Mouse (Mus musculus) regulatory T cell (primary cell): ENCODE measurements around the gene Olfr1269.

Source experiments
- in situ Hi-C: fragments of 300-600 bp; cut with MboI, MseI; formaldehyde crosslinking; loops from one replicate; pipeline ENCODE4 v1.15.1; 2025; ENCODE audit warnings: high pct_unique_total_duplicates

Olfr1269 gene

DNA sequence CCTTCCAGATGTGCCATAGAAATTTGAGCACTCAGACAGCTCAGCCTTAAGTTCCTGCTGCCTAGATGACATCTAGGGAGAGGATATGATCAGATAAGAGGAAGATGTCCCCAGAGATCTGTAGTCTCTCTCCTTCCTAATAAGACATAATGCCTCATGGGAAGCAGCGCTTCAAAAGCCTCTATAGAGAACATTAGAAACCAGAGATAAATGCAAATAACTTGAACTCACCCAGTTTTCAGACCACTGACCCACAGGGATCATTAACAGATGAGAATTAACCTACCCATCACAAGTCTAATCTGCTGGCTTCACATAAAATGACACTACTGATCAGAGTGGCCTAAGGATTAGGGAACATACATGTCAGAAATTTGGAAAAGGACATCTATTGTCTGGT is at the start of gene Olfr1269:
Olfr1269 (minus strand) TSS at position 101 of the 400 bp plus-strand sequence.
- in situ Hi-C loops: no loop called here

DNA sequence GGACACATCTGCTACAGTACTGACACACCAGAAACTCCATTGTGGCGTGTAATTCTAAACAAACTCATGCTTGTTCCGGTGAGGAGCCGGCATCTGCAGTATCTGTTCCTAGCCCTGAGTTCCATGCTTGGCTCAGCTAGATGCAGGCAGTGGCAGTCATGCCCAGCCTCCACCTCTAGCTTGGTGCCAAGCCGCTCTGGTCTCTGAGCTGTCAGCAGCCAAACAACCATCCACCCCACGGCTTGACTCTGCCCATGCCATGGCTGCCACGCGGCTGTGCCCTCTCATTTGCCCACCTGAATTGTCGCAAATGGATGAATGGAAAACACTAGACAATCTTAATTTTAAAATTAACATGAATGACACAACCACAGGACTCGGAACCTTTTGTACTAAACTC is 32.7 kb upstream of the Olfr1269 start:
- in situ Hi-C loops: no loop called here

DNA sequence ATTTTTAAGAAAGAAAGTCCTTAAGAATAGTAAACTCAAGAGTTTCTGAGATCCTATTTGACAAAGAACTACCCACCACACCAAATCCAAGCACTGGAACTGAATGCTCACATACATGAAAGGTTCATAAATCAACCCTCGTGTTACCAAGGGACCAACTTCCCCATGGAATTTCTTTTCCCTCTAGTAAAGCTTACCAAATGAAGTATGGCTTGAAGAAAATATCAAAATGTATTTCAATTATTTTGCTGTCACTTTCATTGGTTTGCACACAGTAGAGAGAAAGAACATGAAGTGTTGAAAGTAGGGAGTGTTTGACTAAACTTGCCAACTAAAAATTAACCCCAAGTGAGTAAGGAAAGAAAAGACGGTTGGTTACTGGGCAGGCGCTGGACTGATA is 31.8 kb upstream of the Olfr1269 start, which contains the start of gene Olfr1270:
Olfr1270 (minus strand) TSS at position 101 of the 400 bp plus-strand sequence.
- in situ Hi-C loops: no loop called here

DNA sequence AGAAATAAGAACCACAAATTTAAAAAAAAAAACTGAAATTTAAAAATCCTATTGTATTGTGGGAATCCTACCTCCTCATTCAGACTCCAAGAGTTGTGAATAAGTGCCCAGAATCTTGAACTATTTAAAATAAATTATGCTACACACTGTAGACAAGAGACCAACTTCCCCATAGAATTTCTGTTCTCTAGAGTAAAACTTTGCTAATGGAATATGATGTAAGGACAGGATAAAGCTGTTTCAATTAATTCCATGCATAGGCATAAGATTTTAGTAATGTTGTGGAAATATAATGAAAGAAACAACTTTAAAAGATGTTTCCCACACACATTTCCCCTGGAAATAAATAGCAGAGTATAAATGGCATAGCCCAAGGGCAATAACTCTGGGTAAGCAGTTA is 21.0 kb upstream of the Olfr1269 start, which contains the start of gene Olfr32:
Olfr32 (minus strand) TSS at position 101 of the 400 bp plus-strand sequence.
- in situ Hi-C loops: no loop called here

DNA sequence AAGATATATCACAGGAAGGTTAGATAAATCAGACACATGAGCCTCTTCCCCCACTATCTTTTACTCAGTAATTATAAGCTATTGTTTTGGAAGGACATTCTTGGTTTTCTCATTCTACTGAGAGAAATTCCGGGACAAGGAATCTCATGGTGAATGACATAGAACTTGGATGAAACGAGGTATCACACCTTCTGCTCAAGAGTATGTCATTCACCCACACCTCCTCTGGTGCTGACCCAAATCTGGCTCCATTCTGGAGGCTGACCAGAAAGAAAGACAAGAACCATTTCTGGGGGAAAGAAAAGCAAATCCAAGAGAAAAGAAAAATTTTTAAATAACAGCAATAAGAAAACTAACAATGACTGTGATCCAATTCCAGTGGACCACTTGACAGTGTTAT is 51.1 kb downstream of the Olfr1269 start:
- in situ Hi-C loops: no loop called here
